Mouse (Mus musculus): ENCODE measurements around the gene Gm15517. TPM values are rescaled to one million over a fixed set of nuclear protein-coding genes. Genes with fewer than 3 reads are reported as not detected.
A peak's percentile ranks its signal among the peaks of the same experiment; 100 is the strongest.

Gene Gm15517
- total and polyA plus RNA-seq, 2 experiments = not detected

- no peak overlapping the region for H3K4me3 ChIP-seq (ENCODE audit: insufficient read depth, low read depth, low read length)
- TF ChIP-seq CTCF (IDR thresholded peaks at IDR 0.05; ENCODE audit: low read depth, low read length) (no peak), POLR2A (IDR thresholded peaks at IDR 0.05; ENCODE audit: extremely low read depth, insufficient read depth, low read length) (no peak)
- H3K27ac ChIP-seq (replicated peaks; ENCODE audit: insufficient read depth, low read depth, low read length) = no peak overlapping the region
- DNase-seq (ENCODE audit: extremely low read depth, low read depth, low spot score) = no peak
- no peaks in the 10 kb centered on the region for H3K36me3 ChIP-seq (ENCODE audit: control insufficient read depth, insufficient read depth, low read length)
- H3K27me3 ChIP-seq (ENCODE audit: control insufficient read depth, insufficient read depth, low read length) = peaks cover 19% of the 10 kb centered on the region
- H3K79me2 ChIP-seq (ENCODE audit: control insufficient read depth, insufficient read depth, low read length) = no peaks in the 10 kb centered on the region
- 71% methylated on average over 9 of the region's 9 CpGs for WGBS
- no peak overlapping the region for H3K9ac ChIP-seq (ENCODE audit: low read depth, low read length)
- H3K4me1 ChIP-seq (ENCODE audit: control insufficient read depth, insufficient read depth, low read length) = peaks cover 6% of the 10 kb centered on the region; the same call in 1 of the 2 replicates
Measured at GRCm38 (mm10) chr7:44307261-44308020, 46.2 kb downstream of the Gm15517 start.

- Histone ChIP-seq H3K27ac (replicated peaks; ENCODE audit: insufficient read depth, low read depth, low read length) (no peak within 1 kb of the TSS), H3K36me3 (ENCODE audit: control insufficient read depth, insufficient read depth, low read length) (no peaks in the 10 kb centered on the region), H3K4me1 (ENCODE audit: control insufficient read depth, insufficient read depth, low read length) (peaks cover 4% of the 10 kb centered on the region; the same call in 1 of the 2 replicates), H3K27me3 (ENCODE audit: control insufficient read depth, insufficient read depth, low read length) (peaks cover 19% of the 10 kb centered on the region), H3K9ac (ENCODE audit: low read depth, low read length) (peak within 1 kb of the TSS; percentile 16; the same call in 1 of the 2 replicates), H3K4me3 (ENCODE audit: insufficient read depth, low read depth, low read length) (peak within 1 kb of the TSS; percentile 10; the same call in 1 of the 2 replicates), H3K79me2 (ENCODE audit: control insufficient read depth, insufficient read depth, low read length) (no peaks in the 10 kb centered on the region)
- WGBS = 23% methylated on average over 15 of the region's 22 CpGs
- TF ChIP-seq CTCF (IDR thresholded peaks at IDR 0.05; ENCODE audit: low read depth, low read length) (no peak), POLR2A (IDR thresholded peaks at IDR 0.05; ENCODE audit: extremely low read depth, insufficient read depth, low read length) (no peak)
- no peak for DNase-seq (ENCODE audit: extremely low read depth, low read depth, low spot score)
Measured at GRCm38 (mm10) chr7:44309475-44310284, 48.4 kb downstream of the Gm15517 start, which contains the start of gene Shank1. Gene Shank1 (plus strand): TSS chr7:44310253.

GRCm38 (mm10) chr7:44310285-44310877 is 49.1 kb downstream of the Gm15517 start:
- 4% methylated on average over 38 of the region's 40 CpGs for WGBS
- H3K9ac ChIP-seq (ENCODE audit: low read depth, low read length) = peak overlapping the region; percentile 16; the same call in 1 of the 2 replicates
- no peaks in the 10 kb centered on the region for H3K36me3 ChIP-seq (ENCODE audit: control insufficient read depth, insufficient read depth, low read length)
- H3K79me2 ChIP-seq (ENCODE audit: control insufficient read depth, insufficient read depth, low read length) = no peaks in the 10 kb centered on the region
- peak overlapping the region; percentile 10; the same call in 1 of the 2 replicates for H3K4me3 ChIP-seq (ENCODE audit: insufficient read depth, low read depth, low read length)
- no peak for TF ChIP-seq POLR2A (IDR thresholded peaks at IDR 0.05; ENCODE audit: extremely low read depth, insufficient read depth, low read length)
- peaks cover 19% of the 10 kb centered on the region for H3K27me3 ChIP-seq (ENCODE audit: control insufficient read depth, insufficient read depth, low read length)
- DNase-seq (ENCODE audit: extremely low read depth, low read depth, low spot score) = no peak
- H3K27ac ChIP-seq (replicated peaks; ENCODE audit: insufficient read depth, low read depth, low read length) = no peak overlapping the region
- H3K4me1 ChIP-seq (ENCODE audit: control insufficient read depth, insufficient read depth, low read length) = peaks cover 4% of the 10 kb centered on the region; the same call in 1 of the 2 replicates

- 4% methylated on average over 38 of the region's 38 CpGs for WGBS
- H3K9ac ChIP-seq (ENCODE audit: low read depth, low read length) = no peak overlapping the region; the same call in 1 of the 2 replicates
- peak overlapping the region; percentile 10; the same call in 1 of the 2 replicates for H3K4me3 ChIP-seq (ENCODE audit: insufficient read depth, low read depth, low read length)
- no peak for TF ChIP-seq CTCF (IDR thresholded peaks at IDR 0.05; ENCODE audit: low read depth, low read length)
- TF ChIP-seq POLR2A (IDR thresholded peaks at IDR 0.05; ENCODE audit: extremely low read depth, insufficient read depth, low read length) = no peak
- DNase-seq (ENCODE audit: extremely low read depth, low read depth, low spot score) = no peak
- no peaks in the 10 kb centered on the region for H3K36me3 ChIP-seq (ENCODE audit: control insufficient read depth, insufficient read depth, low read length)
- peaks cover 19% of the 10 kb centered on the region for H3K27me3 ChIP-seq (ENCODE audit: control insufficient read depth, insufficient read depth, low read length)
- 0 out of 2 replicates have a peak, but pooled peaks cover 2% of the 10 kb centered on the region for H3K4me1 ChIP-seq (ENCODE audit: control insufficient read depth, insufficient read depth, low read length)
- no peak overlapping the region for H3K27ac ChIP-seq (replicated peaks; ENCODE audit: insufficient read depth, low read depth, low read length)
- H3K79me2 ChIP-seq (ENCODE audit: control insufficient read depth, insufficient read depth, low read length) = no peaks in the 10 kb centered on the region
Measured at GRCm38 (mm10) chr7:44310878-44311712, 49.8 kb downstream of the Gm15517 start.

Other genes starting within 250 kb of the Gm15517 start
- gene Klk1b26, start 249.3 kb upstream of the Gm15517 start, total RNA-seq (2014; rRNA removed) = not detected in 2 replicates
- not detected in 2 replicates for gene Klk1b26, start 249.3 kb upstream of the Gm15517 start, polyA plus RNA-seq (2012; rRNA removed)
- gene Klk1b27, start 209.2 kb upstream of the Gm15517 start, total RNA-seq (2014; rRNA removed) = not detected in 2 replicates
- gene Klk1b27, start 209.2 kb upstream of the Gm15517 start, polyA plus RNA-seq (2012; rRNA removed) = 0.10 TPM in 1 of 2 replicates, not detected in the other
- gene Klk1b21, start 159.1 kb upstream of the Gm15517 start, total RNA-seq (2014; rRNA removed) = not detected in 2 replicates
- gene Klk1b21, start 159.1 kb upstream of the Gm15517 start, polyA plus RNA-seq (2012; rRNA removed) = not detected in 2 replicates
- gene Klk1b22, start 148.8 kb upstream of the Gm15517 start, total RNA-seq (2014; rRNA removed) = not detected in 2 replicates
- 0.51 TPM in 1 of 2 replicates, not detected in the other for gene Klk1b22, start 148.8 kb upstream of the Gm15517 start, polyA plus RNA-seq (2012; rRNA removed)
- not detected in 2 replicates for gene Klk1b16, start 124.7 kb upstream of the Gm15517 start, total RNA-seq (2014; rRNA removed)
- gene Klk1b16, start 124.7 kb upstream of the Gm15517 start, polyA plus RNA-seq (2012; rRNA removed) = not detected in 2 replicates
- not detected in 2 replicates for gene Klk1b24, start 73.2 kb upstream of the Gm15517 start, total RNA-seq (2014; rRNA removed)
- not detected in 2 replicates for gene Klk1b24, start 73.2 kb upstream of the Gm15517 start, polyA plus RNA-seq (2012; rRNA removed)
- gene Klk1b3, start 63.3 kb upstream of the Gm15517 start, total RNA-seq (2014; rRNA removed) = not detected in 2 replicates
- not detected in 2 replicates for gene Klk1b3, start 63.3 kb upstream of the Gm15517 start, polyA plus RNA-seq (2012; rRNA removed)
- 2.0 and 2.6 TPM in 2 replicates for gene Klk1b4, start 54.0 kb upstream of the Gm15517 start, total RNA-seq (2014; rRNA removed)
- 4.5 and 7.4 TPM in 2 replicates for gene Klk1b4, start 54.0 kb upstream of the Gm15517 start, polyA plus RNA-seq (2012; rRNA removed)
- gene Klk1b5, start 45.5 kb upstream of the Gm15517 start, total RNA-seq (2014; rRNA removed) = 0.28 TPM in 1 of 2 replicates, not detected in the other
- gene Klk1b5, start 45.5 kb upstream of the Gm15517 start, polyA plus RNA-seq (2012; rRNA removed) = not detected in 2 replicates
- 2.2 and 11.1 TPM in 2 replicates for gene Klk1, start 36.1 kb upstream of the Gm15517 start, total RNA-seq (2014; rRNA removed)
- 0.57 and 1.9 TPM in 2 replicates for gene Klk1, start 36.1 kb upstream of the Gm15517 start, polyA plus RNA-seq (2012; rRNA removed)
- gene Gm36864, start 25.3 kb upstream of the Gm15517 start, total RNA-seq (2014; rRNA removed) = not detected in 2 replicates
- not detected in 2 replicates for gene Gm36864, start 25.3 kb upstream of the Gm15517 start, polyA plus RNA-seq (2012; rRNA removed)
- gene 1700028J19Rik, start 14.8 kb upstream of the Gm15517 start, total RNA-seq (2014; rRNA removed) = 0.18 and 0.20 TPM in 2 replicates
- gene 1700028J19Rik, start 14.8 kb upstream of the Gm15517 start, polyA plus RNA-seq (2012; rRNA removed) = 0.77 and 1.4 TPM in 2 replicates
- 6.1 and 7.2 TPM in 2 replicates for gene 2410002F23Rik, start 14.7 kb upstream of the Gm15517 start, total RNA-seq (2014; rRNA removed)
- 14.3 and 30.1 TPM in 2 replicates for gene 2410002F23Rik, start 14.7 kb upstream of the Gm15517 start, polyA plus RNA-seq (2012; rRNA removed)
- gene Acp4, start 4.1 kb upstream of the Gm15517 start, total RNA-seq (2014; rRNA removed) = not detected in 2 replicates
- gene Acp4, start 4.1 kb upstream of the Gm15517 start, polyA plus RNA-seq (2012; rRNA removed) = not detected in 2 replicates
- 1.3 and 1.9 TPM in 2 replicates for gene Clec11a, start 45.5 kb downstream of the Gm15517 start, total RNA-seq (2014; rRNA removed)
- 2.0 and 2.4 TPM in 2 replicates for gene Clec11a, start 45.5 kb downstream of the Gm15517 start, polyA plus RNA-seq (2012; rRNA removed)
- under 0.01 TPM in 1 of 2 replicates, not detected in the other for gene Shank1, start 48.8 kb downstream of the Gm15517 start, total RNA-seq (2014; rRNA removed)
- 0.04 and 0.06 TPM in 2 replicates for gene Shank1, start 48.8 kb downstream of the Gm15517 start, polyA plus RNA-seq (2012; rRNA removed)
- gene Syt3, start 122.7 kb downstream of the Gm15517 start, total RNA-seq (2014; rRNA removed) = 1.4 and 2.6 TPM in 2 replicates
- gene Syt3, start 122.7 kb downstream of the Gm15517 start, polyA plus RNA-seq (2012; rRNA removed) = 4.9 and 7.1 TPM in 2 replicates
- not detected in 2 replicates for gene 1700008O03Rik, start 124.4 kb downstream of the Gm15517 start, total RNA-seq (2014; rRNA removed)
- gene 1700008O03Rik, start 124.4 kb downstream of the Gm15517 start, polyA plus RNA-seq (2012; rRNA removed) = 0.22 and 0.27 TPM in 2 replicates
- 0.07 TPM in 1 of 2 replicates, not detected in the other for gene Lrrc4b, start 167.6 kb downstream of the Gm15517 start, total RNA-seq (2014; rRNA removed)
- not detected in 2 replicates for gene Lrrc4b, start 167.6 kb downstream of the Gm15517 start, polyA plus RNA-seq (2012; rRNA removed)
- gene Aspdh, start 203.9 kb downstream of the Gm15517 start, total RNA-seq (2014; rRNA removed) = 146 and 158 TPM in 2 replicates
- 537 and 608 TPM in 2 replicates for gene Aspdh, start 203.9 kb downstream of the Gm15517 start, polyA plus RNA-seq (2012; rRNA removed)
- 25.5 and 27.1 TPM in 2 replicates for gene Josd2, start 206.5 kb downstream of the Gm15517 start, total RNA-seq (2014; rRNA removed)
- 99.7 and 206 TPM in 2 replicates for gene Josd2, start 206.5 kb downstream of the Gm15517 start, polyA plus RNA-seq (2012; rRNA removed)
- 29.7 and 40.5 TPM in 2 replicates for gene Emc10, start 235.1 kb downstream of the Gm15517 start, total RNA-seq (2014; rRNA removed)
- 227 and 287 TPM in 2 replicates for gene Emc10, start 235.1 kb downstream of the Gm15517 start, polyA plus RNA-seq (2012; rRNA removed)
- 1.7 and 1.8 TPM in 2 replicates for gene Fam71e1, start 235.1 kb downstream of the Gm15517 start, total RNA-seq (2014; rRNA removed)
- 4.1 and 4.7 TPM in 2 replicates for gene Fam71e1, start 235.1 kb downstream of the Gm15517 start, polyA plus RNA-seq (2012; rRNA removed)